Mouse (Mus musculus) macrophage (primary cell): ENCODE measurements around the gene Ddx3x. TPM values are rescaled to one million over a fixed set of nuclear protein-coding genes. Genes with fewer than 3 reads are reported as not detected.

Source experiments
- H3K27ac ChIP-seq: fragments of 350-480 bp; formaldehyde crosslinking; 2 replicates; pipeline ENCODE4 v1.9.0; 2021
- H3K36me3 ChIP-seq: fragments of 350-480 bp; formaldehyde crosslinking; 2 replicates; pipeline ENCODE4 v1.9.0; 2021; ENCODE audit errors: inconsistent target
- H3K4me3 ChIP-seq: fragments of 350-480 bp; formaldehyde crosslinking; 2 replicates; pipeline ENCODE4 v1.9.0; 2021; ENCODE audit errors: inconsistent target
- H3K79me2 ChIP-seq: fragments of 350-480 bp; formaldehyde crosslinking; 2 replicates; pipeline ENCODE4 v1.9.0; 2021; ENCODE audit errors: inconsistent target
- WGBS: methylation state at CpG from one replicate; pipeline ENCODE4 v1.1.7; 2026; ENCODE audit warnings: inconsistent platforms; ENCODE audit not compliant: missing documents; 5-methylcytosine and 5-hydroxymethylcytosine counted together
- polyA plus RNA-seq: library from polyadenylated mRNA; stranded (reverse); fragments of 250-400 nt; gene quantifications from 3 replicates; pipeline ENCODE4 v1.2.4, GENCODE M21; 2018; ENCODE audit warnings: inconsistent platforms

Gene Ddx3x
- polyA plus RNA-seq, 1 experiment from 2014 or later: 152 TPM

GRCm38 (mm10) chrX:13311396-13311795 is 30.6 kb downstream of the Ddx3x start:
- no peaks in the 10 kb centered on the region for H3K36me3 ChIP-seq
- no peak overlapping the region for H3K27ac ChIP-seq
- 22% methylated on average over 4 of the region's 4 CpGs for WGBS

DNA sequence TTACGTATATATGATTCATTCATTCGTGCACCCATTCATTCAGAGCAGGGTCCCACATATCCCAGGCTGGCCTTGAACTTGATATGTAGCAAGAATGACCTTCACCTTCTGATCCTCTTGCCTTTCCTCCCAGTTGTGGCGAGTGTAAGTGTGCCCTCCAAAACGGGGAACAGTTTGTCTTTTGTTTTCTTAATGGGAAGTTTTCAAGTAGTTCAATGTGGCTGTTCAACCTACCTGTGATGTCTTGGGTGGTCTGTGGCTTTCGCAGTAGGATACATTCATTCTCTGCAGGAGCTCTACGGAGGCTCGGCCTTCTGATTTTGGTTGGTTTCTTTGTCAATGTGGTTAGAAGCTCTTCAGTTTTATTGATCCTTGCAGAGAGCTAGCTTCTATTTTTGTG is 48.8 kb downstream of the Ddx3x start:
- H3K36me3 ChIP-seq: no peaks in the 10 kb centered on the region
- no peak overlapping the region for H3K27ac ChIP-seq

More at GRCm38 (mm10) chrX:13311396-13311795, 30.6 kb downstream of the Ddx3x start:
- Histone ChIP-seq H3K79me2 (no peaks in the 10 kb centered on the region), H3K4me3 (no peak overlapping the region)

More for the DNA sequence above, 48.8 kb downstream of the Ddx3x start:
- WGBS: 89% methylated on average over 7 of the region's 7 CpGs
- H3K4me3 ChIP-seq: no peak overlapping the region
- H3K79me2 ChIP-seq: no peaks in the 10 kb centered on the region

Other genes with a start within 250 kb of the Ddx3x start
- gene Usp9x, start 209.5 kb upstream of the Ddx3x start, polyA plus RNA-seq: 59.1 to 81.6 TPM (median 67.5 TPM) in 3 replicates
- not detected in 3 replicates for gene Nyx, start 185.1 kb downstream of the Ddx3x start, polyA plus RNA-seq